15 mouse cellular contexts compared by ENCODE assay signal in the genomic region with DNA sequence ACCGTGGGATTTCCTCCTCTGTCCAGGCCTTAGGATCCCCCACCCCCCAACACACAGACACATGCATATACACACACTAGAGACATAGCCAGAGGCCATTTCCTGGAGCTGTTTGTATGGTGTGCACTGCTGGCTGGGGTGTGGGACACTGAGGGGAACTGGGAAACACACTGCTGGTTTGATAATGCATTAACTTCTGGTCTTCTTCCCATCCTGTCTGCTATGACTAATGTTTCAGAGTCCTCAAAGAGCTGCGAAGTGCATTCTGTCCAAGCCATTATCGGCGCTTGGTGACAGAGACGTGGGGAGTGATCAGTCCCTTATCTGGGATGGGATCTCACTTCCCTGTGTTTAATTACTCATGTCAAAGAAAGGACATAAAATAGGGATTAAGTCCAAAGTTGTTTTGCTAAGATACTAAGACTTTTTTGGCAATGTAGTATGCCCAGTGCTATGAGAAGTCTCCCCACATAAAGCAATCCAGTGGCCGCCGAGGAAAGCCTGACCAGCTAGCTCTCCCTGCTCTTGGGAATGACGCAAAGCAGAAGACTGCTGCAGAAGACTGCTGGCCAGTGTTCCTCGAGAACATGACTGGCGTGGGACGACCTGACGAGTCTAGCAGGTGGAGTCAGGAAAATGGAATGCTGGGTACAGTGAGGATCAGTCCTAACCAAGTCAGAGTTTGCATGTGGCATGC.
DNase-seq lines count a peak whose midpoint lies in the region; ATAC-seq lines count a peak whose summit lies in the region.
"Had no signal": no experiment of that assay in that cellular context is flagged by ENCODE, and none has a peak within 500 bp of the region (broad histone marks: within the 10 kb centered on the region; RNA-seq: fewer than 3 reads in every experiment).

No protein-coding gene starts in this region.

- ATAC-seq in heart, embryonic 14.5 days (ENCODE audit: insufficient number of reproducible peaks, insufficient read depth, low FRiP score, low read depth): peak; percentile 70; the same call in 1 of the 2 replicates
- ATAC-seq in lung, embryonic 16.5 days (ENCODE audit: low read depth): peak; percentile 91
- ATAC-seq in stomach, embryonic 14.5 days (ENCODE audit: insufficient number of reproducible peaks, insufficient read depth, low FRiP score, low read depth): peak; percentile 80
- ATAC-seq: hindbrain, embryonic 16.5 days; Patski had no signal

- 27% methylated on average over 12 of the region's 12 CpGs for WGBS in heart, embryonic 14.5 days
- WGBS in lung, embryonic 16.5 days: 29% methylated on average over 12 of the region's 12 CpGs
- 37% methylated on average over 12 of the region's 12 CpGs for WGBS in stomach, embryonic 14.5 days
- WGBS in forebrain, embryonic 10.5 days: 89% methylated on average over 12 of the region's 12 CpGs

- H3K4me2 ChIP-seq in heart, embryonic 14.5 days (ENCODE audit: low read length): no peak overlapping the region
- H3K4me2 ChIP-seq in lung, embryonic 16.5 days (ENCODE audit: low read depth, low read length): no peak overlapping the region
- no peak overlapping the region for H3K4me2 ChIP-seq in stomach, embryonic 14.5 days (replicated peaks; ENCODE audit: low read depth, low read length)
- H3K4me2 ChIP-seq: limb, embryonic 13.5 days had no signal

- H3K4me1 ChIP-seq in heart, embryonic 14.5 days (ENCODE audit: control insufficient read depth in 2 of 2, insufficient read depth in 2 of 2, low read length in 2 of 2): peaks cover 9 to 16% of the 10 kb centered on the region in 2 experiments
- peaks cover 14% of the 10 kb centered on the region; the same call in 1 of the 2 replicates for H3K4me1 ChIP-seq in lung, embryonic 16.5 days (replicated peaks; ENCODE audit: control insufficient read depth, insufficient read depth, low read length)
- H3K4me1 ChIP-seq in stomach, embryonic 14.5 days (ENCODE audit: control insufficient read depth, insufficient read depth, low read length): peaks cover 22% of the 10 kb centered on the region
- peaks cover 11% of the 10 kb centered on the region for H3K4me1 ChIP-seq in forebrain, embryonic 10.5 days

- no peak for DNase-seq in heart, postnatal 4 days
- DNase-seq in lung, postnatal 25 days (ENCODE audit: low spot score): no peak
- DNase-seq in gonadal fat pad, adult 2 months (ENCODE audit: low read depth): peak; percentile 24
- DNase-seq in forebrain, embryonic 10.5 days (ENCODE audit: extremely low spot score, low spot score): no peak
- DNase-seq in embryo, embryonic 9.5 days (ENCODE audit: extremely low spot score): no peak
- DNase-seq: adrenal gland, postnatal 14 days; embryo, embryonic 11 days; midbrain, embryonic 14.5 days; right cerebral cortex, postnatal 25 days had no signal

- H3K9me3 ChIP-seq in heart, embryonic 14.5 days (ENCODE audit: control insufficient read depth, low read length): no peaks in the 10 kb centered on the region
- no peaks in the 10 kb centered on the region for H3K9me3 ChIP-seq in lung, embryonic 16.5 days (ENCODE audit: control insufficient read depth, low read length)
- H3K9me3 ChIP-seq in stomach, embryonic 14.5 days (ENCODE audit: control insufficient read depth, low read depth, low read length): no peaks in the 10 kb centered on the region
- no peaks in the 10 kb centered on the region for H3K9me3 ChIP-seq in forebrain, embryonic 10.5 days
- H3K9me3 ChIP-seq: limb, embryonic 13.5 days had no signal

- no peak overlapping the region for H3K4me3 ChIP-seq in heart, embryonic 14.5 days (ENCODE audit: control insufficient read depth in 1 of 2, insufficient read depth in 1 of 2, low read depth in 1 of 2, low read length in 2 of 2)
- H3K4me3 ChIP-seq in lung, embryonic 16.5 days (ENCODE audit: low read length): no peak overlapping the region
- no peak overlapping the region for H3K4me3 ChIP-seq in stomach, embryonic 14.5 days (ENCODE audit: low read depth, low read length)
- H3K4me3 ChIP-seq in forebrain, embryonic 10.5 days: no peak overlapping the region
- H3K4me3 ChIP-seq: limb, embryonic 13.5 days had no signal

- H3K27ac ChIP-seq in heart, embryonic 14.5 days (replicated peaks in 1 of 2; ENCODE audit: control insufficient read depth in 1 of 2, insufficient read depth in 1 of 2, low read depth in 2 of 2, low read length in 2 of 2): peak overlapping the region; percentile 51 to 70
- peak overlapping the region; percentile 81 for H3K27ac ChIP-seq in lung, embryonic 16.5 days (ENCODE audit: low read length)
- H3K27ac ChIP-seq in stomach, embryonic 14.5 days (ENCODE audit: low read length): peak overlapping the region; percentile 79
- H3K27ac ChIP-seq in forebrain, embryonic 10.5 days: no peak overlapping the region
- H3K27ac ChIP-seq: limb, embryonic 13.5 days had no signal

- no peak overlapping the region for H3K9ac ChIP-seq in heart, embryonic 14.5 days (ENCODE audit: low read length)
- no peak overlapping the region for H3K9ac ChIP-seq in lung, embryonic 16.5 days (ENCODE audit: low read length)
- no peak overlapping the region for H3K9ac ChIP-seq in stomach, embryonic 14.5 days (replicated peaks; ENCODE audit: low read depth, low read length)
- H3K9ac ChIP-seq: limb, embryonic 13.5 days had no signal

- 0 out of 2 replicates have a peak, but pooled peaks cover 6% of the 10 kb centered on the region for H3K36me3 ChIP-seq in heart, embryonic 14.5 days (ENCODE audit: control insufficient read depth, insufficient read depth, low read length)
- no peaks in the 10 kb centered on the region for H3K36me3 ChIP-seq in lung, embryonic 16.5 days (ENCODE audit: control insufficient read depth, insufficient read depth, low read length)
- H3K36me3 ChIP-seq in stomach, embryonic 14.5 days (ENCODE audit: control insufficient read depth, insufficient read depth, low read length): no peaks in the 10 kb centered on the region
- peaks cover 6% of the 10 kb centered on the region; the same call in 1 of the 2 replicates for H3K36me3 ChIP-seq in forebrain, embryonic 10.5 days (replicated peaks)

- no peaks in the 10 kb centered on the region for H3K27me3 ChIP-seq in heart, embryonic 14.5 days (ENCODE audit: control insufficient read depth, insufficient read depth, low read length)
- H3K27me3 ChIP-seq in lung, embryonic 16.5 days (ENCODE audit: control insufficient read depth, insufficient read depth, low read depth, low read length): no peaks in the 10 kb centered on the region
- no peaks in the 10 kb centered on the region for H3K27me3 ChIP-seq in stomach, embryonic 14.5 days (ENCODE audit: control insufficient read depth, insufficient read depth, low read length)
- no peaks in the 10 kb centered on the region for H3K27me3 ChIP-seq in forebrain, embryonic 10.5 days (ENCODE audit: poor library complexity, severe bottlenecking)
- H3K27me3 ChIP-seq: limb, embryonic 13.5 days; Patski had no signal
